Mouse (Mus musculus): Measurements from ENCODE around the gene Inpp5e. TPM values are rescaled to one million over a fixed set of nuclear protein-coding genes. Genes with fewer than 3 reads are reported as not detected.

The Inpp5e gene
- 10 to 100 TPM; 17.0 to 22.5 TPM for total RNA-seq (2021)
- long read RNA-seq, experiment 1, full-length matches to known transcripts, result 6 of 13 reads
- long read RNA-seq, experiment 1, partial matches to known transcripts, result 4 of 13 reads
- long read RNA-seq, experiment 1, other reads (novel, unspliced or antisense), result 3 of 13 reads
- long read RNA-seq, experiment 2, full-length matches to known transcripts, result 9 of 15 reads
- long read RNA-seq, experiment 2, partial matches to known transcripts, result 1 of 15 reads
- long read RNA-seq, experiment 2, other reads (novel, unspliced or antisense), result 5 of 15 reads

GRCm38 (mm10) chr2:26408515-26409356, at the start of gene Inpp5e:
Inpp5e (minus strand) TSS chr2:26409203.
- peak; percentile 100 for DNase-seq

- peak; percentile 47 for DNase-seq
Observed at GRCm38 (mm10) chr2:26458402-26459124, 49.6 kb upstream of the Inpp5e start.

GRCm38 (mm10) chr2:26449121-26450060, 40.4 kb upstream of the Inpp5e start:
- DNase-seq, result peak; percentile 87

- no peak for DNase-seq
Observed at GRCm38 (mm10) chr2:26447451-26447850, 38.4 kb upstream of the Inpp5e start.

GRCm38 (mm10) chr2:26446671-26447070, 37.7 kb upstream of the Inpp5e start:
- no peak for DNase-seq

GRCm38 (mm10) chr2:26445666-26446445, 36.9 kb upstream of the Inpp5e start:
- peak; percentile 93 for DNase-seq

GRCm38 (mm10) chr2:26444946-26445665, 36.1 kb upstream of the Inpp5e start, which contains the start of gene Sec16a:
Sec16a (minus strand) TSS chr2:26445216.
- peak; percentile 100 for DNase-seq

- DNase-seq, result peak; percentile 45
Observed at GRCm38 (mm10) chr2:26444368-26444767, 35.4 kb upstream of the Inpp5e start.

- no peak for DNase-seq
Observed at GRCm38 (mm10) chr2:26443876-26444275, 34.9 kb upstream of the Inpp5e start.

GRCm38 (mm10) chr2:26442843-26443242, 33.8 kb upstream of the Inpp5e start:
- DNase-seq, result no peak

GRCm38 (mm10) chr2:26441688-26442087, 32.7 kb upstream of the Inpp5e start:
- DNase-seq, result no peak

- no peak for DNase-seq
Observed at GRCm38 (mm10) chr2:26441261-26441660, 32.3 kb upstream of the Inpp5e start.

GRCm38 (mm10) chr2:26439671-26440070, 30.7 kb upstream of the Inpp5e start:
- no peak for DNase-seq

- DNase-seq, result no peak
Observed at GRCm38 (mm10) chr2:26438373-26438772, 29.4 kb upstream of the Inpp5e start.

GRCm38 (mm10) chr2:26437221-26437620, 28.2 kb upstream of the Inpp5e start:
- DNase-seq, result no peak

- no peak for DNase-seq
Observed at GRCm38 (mm10) chr2:26434791-26435572, 26.0 kb upstream of the Inpp5e start.

- no peak for DNase-seq
Observed at GRCm38 (mm10) chr2:26429851-26430250, 20.8 kb upstream of the Inpp5e start.

- DNase-seq, result no peak
Observed at GRCm38 (mm10) chr2:26424541-26424940, 15.5 kb upstream of the Inpp5e start.

GRCm38 (mm10) chr2:26423086-26423485, 14.1 kb upstream of the Inpp5e start:
- DNase-seq, result no peak

All from adrenal gland, postnatal 10 days (tissue).